Mouse (Mus musculus): ENCODE data around the gene Rbm4b. TPM values are rescaled to one million over a fixed set of nuclear protein-coding genes. Genes with fewer than 3 reads are reported as not detected.
A peak's percentile ranks its signal among the peaks of the same experiment; 100 is the strongest.
"Not testable (repeated sequence)": the region's sequence is repeated elsewhere in the genome, so short reads cannot be mapped to it uniquely, and the experiment has no call there.

Gene Rbm4b
- total RNA-seq, 2 experiments from 2014 or later: 16.6 to 16.8 TPM

- DNase-seq (ENCODE audit: low spot score in 2 of 2): no peak
Observed at GRCm38 (mm10) chr19:4744026-4744425, 12.3 kb upstream of the Rbm4b start.

- no peak for DNase-seq (ENCODE audit: low spot score in 2 of 2)
Observed at GRCm38 (mm10) chr19:4745057-4745456, 11.2 kb upstream of the Rbm4b start.

- no peak for DNase-seq (ENCODE audit: low spot score in 2 of 2)
Observed at GRCm38 (mm10) chr19:4745681-4746080, 10.6 kb upstream of the Rbm4b start.

GRCm38 (mm10) chr19:4746611-4747010 is 9.7 kb upstream of the Rbm4b start:
- peak in 1 of 2 experiments; percentile 48 for DNase-seq (ENCODE audit: low spot score in 2 of 2)

GRCm38 (mm10) chr19:4747631-4748312 is 8.5 kb upstream of the Rbm4b start:
- DNase-seq (ENCODE audit: low spot score in 2 of 2): no peak

GRCm38 (mm10) chr19:4748493-4748892 is 7.8 kb upstream of the Rbm4b start:
- no peak for DNase-seq (ENCODE audit: low spot score in 2 of 2)

- no peak for DNase-seq (ENCODE audit: low spot score in 2 of 2)
Observed at GRCm38 (mm10) chr19:4749975-4750374, 6.3 kb upstream of the Rbm4b start.

GRCm38 (mm10) chr19:4755565-4756192 is 618 bp upstream of the Rbm4b start:
- peak; percentile 91 to 93 for DNase-seq (ENCODE audit: low spot score in 2 of 2)

GRCm38 (mm10) chr19:4756921-4757320 is 624 bp downstream of the Rbm4b start:
- no peak for DNase-seq (ENCODE audit: low spot score in 2 of 2)

GRCm38 (mm10) chr19:4760544-4760943 is 4.2 kb downstream of the Rbm4b start:
- not testable (repeated sequence) for DNase-seq (ENCODE audit: low spot score in 2 of 2)

- DNase-seq (ENCODE audit: low spot score in 2 of 2): no peak
Observed at GRCm38 (mm10) chr19:4762876-4763275, 6.6 kb downstream of the Rbm4b start.

GRCm38 (mm10) chr19:4767507-4768148 is 11.3 kb downstream of the Rbm4b start:
- DNase-seq (ENCODE audit: low spot score in 2 of 2): no peak

GRCm38 (mm10) chr19:4772785-4773184 is 16.5 kb downstream of the Rbm4b start:
- DNase-seq (ENCODE audit: low spot score in 2 of 2): no peak

GRCm38 (mm10) chr19:4782891-4783290 is 26.6 kb downstream of the Rbm4b start:
- DNase-seq (ENCODE audit: low spot score in 2 of 2): no peak

- DNase-seq (ENCODE audit: low spot score in 2 of 2): no peak
Observed at GRCm38 (mm10) chr19:4785206-4785605, 28.9 kb downstream of the Rbm4b start.

GRCm38 (mm10) chr19:4786313-4786712 is 30.0 kb downstream of the Rbm4b start:
- no peak for DNase-seq (ENCODE audit: low spot score in 2 of 2)

GRCm38 (mm10) chr19:4793281-4793830 is 37.1 kb downstream of the Rbm4b start:
- DNase-seq (ENCODE audit: low spot score in 2 of 2): no peak

- peak; percentile 97 to 98 for DNase-seq (ENCODE audit: low spot score in 2 of 2)
Observed at GRCm38 (mm10) chr19:4793831-4794422, 37.6 kb downstream of the Rbm4b start, which contains the start of gene Rbm4. TSS of gene Rbm4 (minus strand) at chr19:4793901.

GRCm38 (mm10) chr19:4795929-4796328 is 39.6 kb downstream of the Rbm4b start:
- DNase-seq (ENCODE audit: low spot score in 2 of 2): no peak

- DNase-seq (ENCODE audit: low spot score in 2 of 2): no peak
Observed at GRCm38 (mm10) chr19:4797846-4798245, 41.5 kb downstream of the Rbm4b start.

- no peak for DNase-seq (ENCODE audit: low spot score in 2 of 2)
Observed at GRCm38 (mm10) chr19:4799083-4799482, 42.8 kb downstream of the Rbm4b start.

GRCm38 (mm10) chr19:4802691-4803091 is 46.4 kb downstream of the Rbm4b start:
- DNase-seq (ENCODE audit: low spot score in 2 of 2): peak; percentile 17 to 34

Measured in layer of hippocampus, postnatal 10 days (tissue).